Comparison of ENCODE assay signal across 14 mouse cellular contexts in genomic region chr1:74240832-74241231, GRCm38 (mm10). TPM values are rescaled to one million over a fixed set of nuclear protein-coding genes. Genes with fewer than 3 reads are reported as not detected.
DNase-seq lines count a peak whose midpoint lies in the region; ATAC-seq and TF ChIP-seq lines count a peak whose summit lies in the region.
"Had no signal": no experiment of that assay in that cellular context is flagged by ENCODE, and none has a peak within 500 bp of the region (broad histone marks: within the 10 kb centered on the region; RNA-seq: fewer than 3 reads in every experiment).

No protein-coding gene starts in this region.

- no peak overlapping the region for H3K4me3 ChIP-seq in hindbrain, embryonic 16.5 days (ENCODE audit: low read length)
- no peak overlapping the region for H3K4me3 ChIP-seq in hindbrain, embryonic 14.5 days (replicated peaks; ENCODE audit: low read length)
- H3K4me3 ChIP-seq in MEL (ENCODE audit: control insufficient read depth in 1 of 2, insufficient read depth in 1 of 2, low read depth in 2 of 2, low read length in 2 of 2) = no peak overlapping the region
- no peak overlapping the region for H3K4me3 ChIP-seq in liver, embryonic 13.5 days (replicated peaks)
- H3K4me3 ChIP-seq: forebrain, embryonic 10.5 days had no signal

- H3K9me3 ChIP-seq in hindbrain, embryonic 16.5 days (ENCODE audit: control insufficient read depth, low read length) = no peaks in the 10 kb centered on the region
- no peaks in the 10 kb centered on the region for H3K9me3 ChIP-seq in hindbrain, embryonic 14.5 days (ENCODE audit: control insufficient read depth, low read length)
- H3K9me3 ChIP-seq in MEL (replicated peaks; ENCODE audit: insufficient read depth, low read length) = no peaks in the 10 kb centered on the region
- no peaks in the 10 kb centered on the region for H3K9me3 ChIP-seq in liver, embryonic 13.5 days (replicated peaks)
- H3K9me3 ChIP-seq: forebrain, embryonic 10.5 days had no signal

- no peak for TF ChIP-seq RAD21 in MEL (IDR thresholded peaks at IDR 0.05; ENCODE audit: low read depth, low read length)

- ATAC-seq in hindbrain, embryonic 16.5 days = no peak
- no peak for ATAC-seq in hindbrain, embryonic 14.5 days (ENCODE audit: low FRiP score)
- no peak for ATAC-seq in liver, embryonic 13.5 days (ENCODE audit: low read depth)

- no peak for DNase-seq in hindbrain, embryonic 14.5 days (ENCODE audit: low spot score)
- DNase-seq in 416B (ENCODE audit: low read depth) (peak; percentile 45), MEL (ENCODE audit: low read depth, low spot score) (no peak)
- no peak for DNase-seq in liver, embryonic 13.5 days
- no peak for DNase-seq in embryo, embryonic 9.5 days (ENCODE audit: extremely low spot score)
- no peak for DNase-seq in ovary, postnatal 36 days (ENCODE audit: low spot score)
- DNase-seq: adrenal gland, postnatal 25 days; cerebellum, adult 8-10 months; kidney, postnatal 36 days had no signal

- no peaks in the 10 kb centered on the region for H3K36me3 ChIP-seq in hindbrain, embryonic 16.5 days (ENCODE audit: control insufficient read depth, insufficient read depth, low read length)
- H3K36me3 ChIP-seq in hindbrain, embryonic 14.5 days (replicated peaks; ENCODE audit: control insufficient read depth, insufficient read depth) = no peaks in the 10 kb centered on the region
- peaks cover 2 to 54% of the 10 kb centered on the region in 2 experiments for H3K36me3 ChIP-seq in MEL (ENCODE audit: control insufficient read depth in 1 of 2, insufficient read depth in 2 of 2, low read length in 2 of 2)
- peaks cover 9% of the 10 kb centered on the region for H3K36me3 ChIP-seq in liver, embryonic 13.5 days

- H3K4me1 ChIP-seq in hindbrain, embryonic 16.5 days (ENCODE audit: control insufficient read depth, insufficient read depth, low read depth, low read length) = peaks cover 34% of the 10 kb centered on the region
- peaks cover 32% of the 10 kb centered on the region for H3K4me1 ChIP-seq in hindbrain, embryonic 14.5 days (replicated peaks; ENCODE audit: control insufficient read depth, insufficient read depth, low read length)
- H3K4me1 ChIP-seq in MEL (ENCODE audit: control insufficient read depth in 1 of 2, insufficient read depth in 2 of 2, low read length in 2 of 2) = peaks cover 9 to 23% of the 10 kb centered on the region in 2 experiments
- H3K4me1 ChIP-seq in liver, embryonic 13.5 days (replicated peaks) = peaks cover 85% of the 10 kb centered on the region

- H3K9ac ChIP-seq in hindbrain, embryonic 16.5 days (ENCODE audit: low read depth, low read length) = no peak overlapping the region
- H3K9ac ChIP-seq in hindbrain, embryonic 14.5 days = no peak overlapping the region
- H3K9ac ChIP-seq in MEL (ENCODE audit: control insufficient read depth, low read depth, low read length, poor library complexity, severe bottlenecking) = no peak overlapping the region
- peak overlapping the region; percentile 46; the same call in 1 of the 2 replicates for H3K9ac ChIP-seq in liver, embryonic 13.5 days

- 76% methylated on average over 4 of the region's 4 CpGs for whole genome bisulfite sequencing in hindbrain, embryonic 16.5 days
- 84% methylated on average over 4 of the region's 4 CpGs for WGBS in hindbrain, embryonic 14.5 days
- WGBS in liver, embryonic 13.5 days (ENCODE audit: insufficient replicate concordance) = 61% methylated on average over 4 of the region's 4 CpGs

- TF ChIP-seq POLR2A in MEL (IDR thresholded peaks at IDR 0.05; ENCODE audit: control insufficient read depth in 1 of 2, insufficient read depth in 1 of 2, low read depth in 1 of 2, low read length in 2 of 2, poor library complexity in 1 of 2) = no peak

- TF ChIP-seq EP300 in MEL (IDR thresholded peaks at IDR 0.05; ENCODE audit: low read depth in 1 of 2, low read length in 2 of 2) = no peak

- peaks cover 88% of the 10 kb centered on the region for H3K79me2 ChIP-seq in MEL (ENCODE audit: control insufficient read depth, insufficient read depth, low read length, poor library complexity)

- no peak for TF ChIP-seq CTCF in MEL (IDR thresholded peaks at IDR 0.05 in 2 of 3, conservative IDR thresholded peaks at IDR 0.05 in 1 of 3; ENCODE audit: control insufficient read depth in 1 of 3, insufficient read depth in 1 of 3, low read depth in 2 of 3, low read length in 3 of 3, poor library complexity in 1 of 3, severe bottlenecking in 1 of 3)

- no peaks in the 10 kb centered on the region for H3K27me3 ChIP-seq in hindbrain, embryonic 16.5 days (replicated peaks; ENCODE audit: control insufficient read depth, insufficient read depth, low read length)
- no peaks in the 10 kb centered on the region for H3K27me3 ChIP-seq in hindbrain, embryonic 14.5 days (ENCODE audit: control insufficient read depth, insufficient read depth, low read length)
- no peaks in the 10 kb centered on the region for H3K27me3 ChIP-seq in MEL (ENCODE audit: control insufficient read depth in 1 of 2, insufficient read depth in 2 of 2, low read length in 2 of 2)
- H3K27me3 ChIP-seq in liver, embryonic 13.5 days = no peaks in the 10 kb centered on the region

- no peak overlapping the region for H3K4me2 ChIP-seq in hindbrain, embryonic 16.5 days (ENCODE audit: low read length)
- H3K4me2 ChIP-seq in hindbrain, embryonic 14.5 days (replicated peaks) = no peak overlapping the region
- H3K4me2 ChIP-seq in liver, embryonic 13.5 days = peak overlapping the region; percentile 90; the same call in 1 of the 2 replicates

- H3K27ac ChIP-seq in hindbrain, embryonic 16.5 days (ENCODE audit: low read depth, low read length) = peak overlapping the region; percentile 51; the same call in 1 of the 2 replicates
- H3K27ac ChIP-seq in hindbrain, embryonic 14.5 days = no peak overlapping the region
- no peak overlapping the region for H3K27ac ChIP-seq in MEL (ENCODE audit: control insufficient read depth, low read depth, low read length)
- peak overlapping the region; percentile 96 for H3K27ac ChIP-seq in liver, embryonic 13.5 days
- H3K27ac ChIP-seq: forebrain, embryonic 10.5 days had no signal

TF ChIP-seq in MEL, 35 proteins besides CTCF, POLR2A, EP300 and RAD21:
- TF ChIP-seq GATA1 (IDR thresholded peaks at IDR 0.05; ENCODE audit: low read depth, low read length) (peak; percentile 61; the same call in 1 of the 2 replicates), USF2 (IDR thresholded peaks at IDR 0.05; ENCODE audit: borderline replicate concordance in 1 of 2, insufficient read depth in 1 of 2, low read depth in 1 of 2, low read length in 2 of 2) (no peak), TAL1 (IDR thresholded peaks at IDR 0.05; ENCODE audit: low read length) (peak; percentile 59), ZMIZ1 (IDR thresholded peaks at IDR 0.05; ENCODE audit: low read depth, low read length) (no peak), NRF1 (IDR thresholded peaks at IDR 0.05; ENCODE audit: insufficient read depth, low read depth, low read length, poor library complexity, severe bottlenecking) (no peak)

RNA-seq across cellular contexts. Expression of gene Arpc2, which starts 4.9 kb away (rescaled TPM):
- 411 and 415 TPM in 2 replicates for polyA plus RNA-seq in hindbrain, embryonic 16.5 days (2015; fragmentation: Nextera tagmentation; extraction: Ambion mirVana)
- 324 and 329 TPM in 2 replicates for polyA plus RNA-seq in hindbrain, embryonic 14.5 days (2014; fragmentation: Nextera tagmentation; extraction: Ambion mirVana)
- total RNA-seq in MEL (2012; rRNA removed) = 141 and 166 TPM in 2 replicates
- polyA plus RNA-seq in MEL (2012; ENCODE audit: insufficient read depth in 1 of 2, insufficient read length in 2 of 2, low read depth in 1 of 2, low replicate concordance in 2 of 2, missing spikeins in 1 of 2) = 100 to 1,000 TPM; 108 to 423 TPM
- polyA plus RNA-seq in liver, embryonic 13.5 days (2015; fragmentation: Nextera tagmentation; extraction: Ambion mirVana) = 226 and 264 TPM in 2 replicates

RNA-seq across cellular contexts. Expression of gene Gpbar1, which starts 37.5 kb away (rescaled TPM):
- polyA plus RNA-seq in hindbrain, embryonic 16.5 days (2015; fragmentation: Nextera tagmentation; extraction: Ambion mirVana) = 0.20 TPM in 1 of 2 replicates, not detected in the other
- polyA plus RNA-seq in hindbrain, embryonic 14.5 days (2014; fragmentation: Nextera tagmentation; extraction: Ambion mirVana) = 0.19 TPM in 1 of 2 replicates, not detected in the other
- 0.16 TPM in 1 of 2 replicates, not detected in the other for total RNA-seq in MEL (2012; rRNA removed)
- not detected for polyA plus RNA-seq in MEL (2012; ENCODE audit: insufficient read depth in 1 of 2, insufficient read length in 2 of 2, low read depth in 1 of 2, low replicate concordance in 2 of 2, missing spikeins in 1 of 2)
- polyA plus RNA-seq in liver, embryonic 13.5 days (2015; fragmentation: Nextera tagmentation; extraction: Ambion mirVana) = 0.64 and 0.75 TPM in 2 replicates
- total RNA-seq: adrenal gland, postnatal 25 days; granulocyte monocyte progenitor cell, adult 5-6 weeks; left cerebral cortex, postnatal 14 days had no signal

RNA-seq across cellular contexts. Expression of gene Aamp, which starts 43.7 kb away (rescaled TPM):
- polyA plus RNA-seq in hindbrain, embryonic 16.5 days (2015; fragmentation: Nextera tagmentation; extraction: Ambion mirVana) = 237 and 241 TPM in 2 replicates
- 188 and 201 TPM in 2 replicates for polyA plus RNA-seq in hindbrain, embryonic 14.5 days (2014; fragmentation: Nextera tagmentation; extraction: Ambion mirVana)
- 107 and 108 TPM in 2 replicates for total RNA-seq in MEL (2012; rRNA removed)
- polyA plus RNA-seq in MEL (2012; ENCODE audit: insufficient read depth in 1 of 2, insufficient read length in 2 of 2, low read depth in 1 of 2, low replicate concordance in 2 of 2, missing spikeins in 1 of 2) = 100 to 1,000 TPM in 1 of 2 experiments, not detected in 1; 169 TPM
- polyA plus RNA-seq in liver, embryonic 13.5 days (2015; fragmentation: Nextera tagmentation; extraction: Ambion mirVana) = 104 and 107 TPM in 2 replicates

RNA-seq across cellular contexts. Expression of gene Pnkd, which starts 43.9 kb away (rescaled TPM):
- 166 and 167 TPM in 2 replicates for polyA plus RNA-seq in hindbrain, embryonic 16.5 days (2015; fragmentation: Nextera tagmentation; extraction: Ambion mirVana)
- polyA plus RNA-seq in hindbrain, embryonic 14.5 days (2014; fragmentation: Nextera tagmentation; extraction: Ambion mirVana) = 146 and 149 TPM in 2 replicates
- 48.2 and 52.5 TPM in 2 replicates for total RNA-seq in MEL (2012; rRNA removed)
- 10 to 100 TPM in 1 of 2 experiments, not detected in 1; 64.2 TPM for polyA plus RNA-seq in MEL (2012; ENCODE audit: insufficient read depth in 1 of 2, insufficient read length in 2 of 2, low read depth in 1 of 2, low replicate concordance in 2 of 2, missing spikeins in 1 of 2)
- polyA plus RNA-seq in liver, embryonic 13.5 days (2015; fragmentation: Nextera tagmentation; extraction: Ambion mirVana) = 36.5 and 39.8 TPM in 2 replicates

RNA-seq across cellular contexts. Expression of gene Cxcr1, which starts 46.4 kb away (rescaled TPM):
- not detected in 2 replicates for polyA plus RNA-seq in hindbrain, embryonic 16.5 days (2015; fragmentation: Nextera tagmentation; extraction: Ambion mirVana)
- polyA plus RNA-seq in hindbrain, embryonic 14.5 days (2014; fragmentation: Nextera tagmentation; extraction: Ambion mirVana) = not detected in 2 replicates
- total RNA-seq in MEL (2012; rRNA removed) = not detected in 2 replicates
- not detected for polyA plus RNA-seq in MEL (2012; ENCODE audit: insufficient read depth in 1 of 2, insufficient read length in 2 of 2, low read depth in 1 of 2, low replicate concordance in 2 of 2, missing spikeins in 1 of 2)
- polyA plus RNA-seq in liver, embryonic 13.5 days (2015; fragmentation: Nextera tagmentation; extraction: Ambion mirVana) = not detected in 2 replicates
- total RNA-seq: adrenal gland, postnatal 25 days; ES-E14; granulocyte monocyte progenitor cell, adult 5-6 weeks; left cerebral cortex, postnatal 14 days had no signal
- polyA plus RNA-seq: forebrain, embryonic 10.5 days had no signal

Comparison
In these comparisons a context has a peak if more than half of its experiments do, and no peak if none do; other contexts are left out.
1. H3K27ac ChIP-seq: peak in hindbrain, embryonic 16.5 days (single experiment) and liver, embryonic 13.5 days (single experiment); none in hindbrain, embryonic 14.5 days (single experiment) and MEL (single experiment).